Mouse (Mus musculus): ENCODE measurements around the gene Thada. TPM values are rescaled to one million over a fixed set of nuclear protein-coding genes. Genes with fewer than 3 reads are reported as not detected.

Gene Thada
- polyA plus RNA-seq, 1 experiment, result 6.0 TPM

- no peak for DNase-seq (ENCODE audit: low spot score)
Observed at GRCm38 (mm10) chr17:84145826-84146287, 320.1 kb downstream of the Thada start.

GRCm38 (mm10) chr17:84144762-84145599 lies 321.0 kb downstream of the Thada start:
- no peak for DNase-seq (ENCODE audit: low spot score)

GRCm38 (mm10) chr17:84144130-84144529 lies 321.9 kb downstream of the Thada start:
- DNase-seq (ENCODE audit: low spot score), result no peak

- DNase-seq (ENCODE audit: low spot score), result no peak
Observed at GRCm38 (mm10) chr17:84143219-84143844, 322.7 kb downstream of the Thada start.

GRCm38 (mm10) chr17:84141691-84142090 lies 324.3 kb downstream of the Thada start:
- DNase-seq (ENCODE audit: low spot score), result no peak

GRCm38 (mm10) chr17:84140822-84141507 lies 325.0 kb downstream of the Thada start:
- no peak for DNase-seq (ENCODE audit: low spot score)

Other genes starting within 250 kb of the Thada start
- 8.7 and 9.7 TPM in 2 replicates for gene Plekhh2, start 45.7 kb upstream of the Thada start, polyA plus RNA-seq (2012; rRNA removed)
- 21.1 and 23.9 TPM in 2 replicates for gene Dync2li1, start 160.3 kb upstream of the Thada start, polyA plus RNA-seq (2012; rRNA removed)
- gene Abcg8, start 210.1 kb upstream of the Thada start, polyA plus RNA-seq (2012; rRNA removed), result 0.10 and 0.12 TPM in 2 replicates
- gene Abcg5, start 216.8 kb upstream of the Thada start, polyA plus RNA-seq (2012; rRNA removed), result 0.66 and 0.84 TPM in 2 replicates